Mouse (Mus musculus) midbrain, embryonic 16.5 days (tissue): ENCODE measurements around the gene Gm20518. TPM values are rescaled to one million over a fixed set of nuclear protein-coding genes. Genes with fewer than 3 reads are reported as not detected.
A peak's percentile ranks its signal among the peaks of the same experiment; 100 is the strongest.

Source experiments
- ATAC-seq: fragments of 200-750 bp; cut with Nextera tagmentation; 2 replicates; pipeline ENCODE4 v1.8.0; 2017; ENCODE audit warnings: moderate TSS enrichment
- H3K27ac ChIP-seq: fragments of 300-500 bp; sonication (generic); 2 replicates; pipeline ENCODE4 v1.5.1; 2014; ENCODE audit warnings: mild to moderate bottlenecking, low read length, mixed read lengths
- H3K27me3 ChIP-seq: fragments of 300-500 bp; sonication (generic); 2 replicates; pipeline ENCODE4 v1.6.1; 2014; ENCODE audit warnings: low read depth, low read length, mixed read lengths; ENCODE audit not compliant: control insufficient read depth, insufficient read depth
- H3K36me3 ChIP-seq: fragments of 300-500 bp; sonication (generic); 2 replicates; pipeline ENCODE4 v1.6.1; 2014; ENCODE audit warnings: mild to moderate bottlenecking, low read length, moderate library complexity, mixed read lengths; ENCODE audit not compliant: control insufficient read depth, insufficient read depth
- H3K4me1 ChIP-seq: fragments of 300-500 bp; sonication (generic); 2 replicates; pipeline ENCODE4 v1.6.1; 2014; ENCODE audit warnings: mild to moderate bottlenecking, low read length, mixed read lengths; ENCODE audit not compliant: control insufficient read depth, insufficient read depth
- H3K4me2 ChIP-seq: fragments of 300-500 bp; sonication (generic); 2 replicates; pipeline ENCODE4 v1.6.1; 2014; ENCODE audit warnings: mild to moderate bottlenecking, low read length, mixed read lengths
- H3K4me3 ChIP-seq: fragments of 300-500 bp; sonication (generic); 2 replicates; pipeline ENCODE4 v1.5.1; 2014; ENCODE audit warnings: low read depth, mild to moderate bottlenecking, low read length, moderate library complexity, mixed read lengths
- H3K9ac ChIP-seq: fragments of 300-500 bp; sonication (generic); 2 replicates; pipeline ENCODE4 v1.6.1; 2014; ENCODE audit warnings: low read depth, low read length, mixed read lengths
- H3K9me3 ChIP-seq: fragments of 300-500 bp; sonication (generic); replicated peaks from 2 replicates; pipeline ENCODE4 v1.6.1; 2014; ENCODE audit warnings: mild to moderate bottlenecking, low read length, mixed read lengths; ENCODE audit not compliant: control insufficient read depth, poor library complexity, severe bottlenecking
- WGBS: fragments of 180-500 bp; shearing (Covaris S2); extraction: QIAGEN DNeasy Blood & Tissue Kit; methylation state at CpG from one replicate; pipeline ENCODE4 v1.1.7; 2014; 5-methylcytosine and 5-hydroxymethylcytosine counted together
- polyA plus RNA-seq: library from polyadenylated mRNA; unstranded; fragments of >200 nt; fragmentation: Nextera tagmentation; extraction: Ambion mirVana; gene quantifications from 2 replicates; pipeline ENCODE4 v1.2.1, GENCODE M21; 2015

Gm20518 gene
- polyA plus RNA-seq, 1 experiment from 2014 or later: 0.49 TPM

DNA sequence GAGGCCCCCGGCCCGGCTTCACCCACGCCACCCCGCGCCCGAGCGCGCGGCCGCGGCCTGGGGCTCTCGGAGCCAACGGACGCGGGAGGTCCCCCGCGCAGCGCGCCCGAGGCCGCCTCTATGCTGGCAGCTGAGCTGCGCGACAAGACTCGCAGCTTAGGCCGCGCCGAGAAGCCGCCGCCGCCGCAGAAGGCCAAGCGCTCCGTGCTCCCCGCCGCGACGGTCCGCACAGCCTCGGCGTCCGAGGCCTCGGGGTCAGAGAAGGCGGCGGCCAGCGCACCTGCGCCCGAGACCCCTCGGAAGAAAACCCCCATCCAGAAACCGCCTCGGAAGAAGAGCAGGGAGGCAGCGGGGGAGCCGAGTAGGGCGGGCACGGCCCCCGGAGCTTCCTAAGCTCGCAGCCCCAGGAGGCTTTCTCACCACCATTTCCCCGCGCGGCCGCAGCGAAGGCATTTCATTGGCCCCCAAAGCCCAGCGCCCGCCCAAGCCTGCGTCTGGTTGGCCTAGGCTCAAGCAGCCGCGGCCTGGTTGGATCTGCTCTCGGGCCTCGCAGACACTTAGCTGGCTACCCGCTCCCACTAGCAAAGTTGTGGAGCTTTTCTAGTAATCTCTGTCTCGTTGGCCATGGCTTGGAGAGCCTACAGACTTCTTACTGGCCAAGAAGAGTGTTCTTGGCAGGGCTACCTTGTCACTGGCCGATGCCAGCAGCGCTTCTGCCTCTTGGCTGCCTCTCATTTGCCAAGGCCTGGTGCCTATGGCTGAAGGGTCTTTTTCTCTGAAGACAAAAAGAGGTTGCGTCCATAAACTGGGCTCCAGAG, 84.1 kb downstream of the Gm20518 start:
- Histone ChIP-seq H3K27ac (peak overlapping the region; percentile 93), H3K4me1 (peaks cover 39% of the 10 kb centered on the region), H3K9me3 (no peaks in the 10 kb centered on the region), H3K4me3 (peak overlapping the region; percentile 73), H3K9ac (peak overlapping the region; percentile 93), H3K36me3 (no peaks in the 10 kb centered on the region), H3K4me2 (peak overlapping the region; percentile 96), H3K27me3 (peaks cover 31% of the 10 kb centered on the region)
- peak; percentile 90 for ATAC-seq
- WGBS: 2% methylated on average over 68 of the region's 73 CpGs

GRCm38 (mm10) chr16:17806581-17807191, 84.8 kb downstream of the Gm20518 start:
- peak; percentile 40 for ATAC-seq
- peaks cover 41% of the 10 kb centered on the region for H3K4me1 ChIP-seq
- H3K36me3 ChIP-seq: no peaks in the 10 kb centered on the region
- H3K9me3 ChIP-seq: no peaks in the 10 kb centered on the region
- peak overlapping the region; percentile 93 for H3K9ac ChIP-seq
- H3K27me3 ChIP-seq: peaks cover 39% of the 10 kb centered on the region
- H3K4me2 ChIP-seq: peak overlapping the region; percentile 96
- H3K27ac ChIP-seq: peak overlapping the region; percentile 93
- H3K4me3 ChIP-seq: peak overlapping the region; percentile 73
- 2% methylated on average over 50 of the region's 50 CpGs for WGBS

- WGBS: 7% methylated on average over 7 of the region's 7 CpGs
- H3K36me3 ChIP-seq: no peaks in the 10 kb centered on the region
- no peak overlapping the region for H3K9ac ChIP-seq
- peaks cover 39% of the 10 kb centered on the region for H3K4me1 ChIP-seq
- H3K27ac ChIP-seq: no peak overlapping the region
- peaks cover 46% of the 10 kb centered on the region for H3K27me3 ChIP-seq
- H3K4me3 ChIP-seq: peak overlapping the region; percentile 25
- peak overlapping the region; percentile 49; the same call in 1 of the 2 replicates for H3K4me2 ChIP-seq
- H3K9me3 ChIP-seq: no peaks in the 10 kb centered on the region
- no peak for ATAC-seq
These were observed 86.5 kb downstream of the Gm20518 start for GRCm38 (mm10) chr16:17804982-17805381.

DNA sequence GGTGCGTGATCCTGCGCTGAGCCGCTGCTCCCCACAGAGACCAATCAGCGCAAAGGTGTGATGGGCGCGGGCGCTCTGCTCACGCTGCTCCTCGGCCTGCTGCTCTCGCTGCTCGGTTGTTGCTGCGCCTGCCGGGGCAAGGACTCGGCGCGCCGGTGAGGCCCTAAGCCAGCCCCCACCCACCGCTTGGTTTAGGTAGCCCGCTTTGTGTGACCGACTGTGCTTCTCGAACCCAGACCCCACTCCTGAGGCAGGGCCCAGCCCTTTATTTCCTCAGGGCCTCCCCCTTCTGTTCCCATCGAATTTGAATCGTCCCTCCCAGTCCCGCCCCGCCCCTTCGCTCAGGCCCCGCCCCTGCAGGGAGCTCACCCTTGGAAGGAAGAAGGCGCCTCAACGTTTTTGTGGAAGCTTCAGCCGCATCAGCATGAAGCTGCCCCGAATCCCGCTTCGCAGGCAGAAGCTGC, 87.0 kb downstream of the Gm20518 start:
- Histone ChIP-seq H3K4me2 (peak overlapping the region; percentile 49), H3K9me3 (no peaks in the 10 kb centered on the region), H3K4me3 (peak overlapping the region; percentile 25), H3K4me1 (peaks cover 34% of the 10 kb centered on the region), H3K36me3 (no peaks in the 10 kb centered on the region), H3K27ac (no peak overlapping the region), H3K9ac (peak overlapping the region; percentile 33), H3K27me3 (peaks cover 51% of the 10 kb centered on the region)
- 2% methylated on average over 32 of the region's 33 CpGs for WGBS
- no peak for ATAC-seq

GRCm38 (mm10) chr16:17803675-17804448, 87.6 kb downstream of the Gm20518 start:
- no peaks in the 10 kb centered on the region for H3K9me3 ChIP-seq
- peak overlapping the region; percentile 42 for H3K4me3 ChIP-seq
- peak overlapping the region; percentile 33 for H3K9ac ChIP-seq
- H3K4me1 ChIP-seq: peaks cover 33% of the 10 kb centered on the region
- no peak for ATAC-seq
- 5% methylated on average over 33 of the region's 33 CpGs for WGBS
- no peak overlapping the region for H3K27ac ChIP-seq
- H3K27me3 ChIP-seq: peaks cover 57% of the 10 kb centered on the region
- H3K4me2 ChIP-seq: peak overlapping the region; percentile 83
- H3K36me3 ChIP-seq: no peaks in the 10 kb centered on the region

- Histone ChIP-seq H3K4me2 (peak overlapping the region; percentile 83), H3K36me3 (no peaks in the 10 kb centered on the region), H3K9ac (peak overlapping the region; percentile 54; the same call in 1 of the 2 replicates), H3K4me3 (peak overlapping the region; percentile 42), H3K9me3 (no peaks in the 10 kb centered on the region), H3K27ac (no peak overlapping the region), H3K4me1 (peaks cover 36% of the 10 kb centered on the region), H3K27me3 (peaks cover 65% of the 10 kb centered on the region)
- 1% methylated on average over 83 of the region's 83 CpGs for WGBS
- ATAC-seq: no peak
These were observed 88.4 kb downstream of the Gm20518 start for GRCm38 (mm10) chr16:17802839-17803674.

DNA sequence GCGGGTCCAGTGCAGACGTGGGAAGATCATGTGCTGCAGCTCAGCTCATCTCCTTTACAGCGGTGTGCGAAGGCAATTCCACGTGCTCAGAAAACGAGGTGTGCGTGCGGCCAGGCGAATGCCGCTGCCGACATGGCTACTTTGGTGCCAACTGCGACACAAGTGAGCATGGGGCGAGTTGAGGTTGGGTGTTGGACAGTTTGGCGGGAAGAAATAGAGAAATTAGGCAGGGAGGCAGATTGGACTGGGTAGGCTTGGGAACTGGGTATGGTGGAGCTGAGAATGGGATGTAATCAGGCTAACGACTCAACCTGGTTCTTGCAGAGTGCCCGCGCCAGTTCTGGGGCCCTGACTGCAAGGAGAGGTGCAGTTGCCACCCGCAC, 89.0 kb downstream of the Gm20518 start:
- ATAC-seq: no peak
- Histone ChIP-seq H3K9me3 (no peaks in the 10 kb centered on the region), H3K27me3 (peaks cover 71% of the 10 kb centered on the region), H3K4me3 (peak overlapping the region; percentile 42), H3K9ac (peak overlapping the region; percentile 54; the same call in 1 of the 2 replicates), H3K4me1 (peaks cover 35% of the 10 kb centered on the region), H3K27ac (no peak overlapping the region), H3K36me3 (no peaks in the 10 kb centered on the region), H3K4me2 (peak overlapping the region; percentile 83)
- 4% methylated on average over 18 of the region's 18 CpGs for WGBS

DNA sequence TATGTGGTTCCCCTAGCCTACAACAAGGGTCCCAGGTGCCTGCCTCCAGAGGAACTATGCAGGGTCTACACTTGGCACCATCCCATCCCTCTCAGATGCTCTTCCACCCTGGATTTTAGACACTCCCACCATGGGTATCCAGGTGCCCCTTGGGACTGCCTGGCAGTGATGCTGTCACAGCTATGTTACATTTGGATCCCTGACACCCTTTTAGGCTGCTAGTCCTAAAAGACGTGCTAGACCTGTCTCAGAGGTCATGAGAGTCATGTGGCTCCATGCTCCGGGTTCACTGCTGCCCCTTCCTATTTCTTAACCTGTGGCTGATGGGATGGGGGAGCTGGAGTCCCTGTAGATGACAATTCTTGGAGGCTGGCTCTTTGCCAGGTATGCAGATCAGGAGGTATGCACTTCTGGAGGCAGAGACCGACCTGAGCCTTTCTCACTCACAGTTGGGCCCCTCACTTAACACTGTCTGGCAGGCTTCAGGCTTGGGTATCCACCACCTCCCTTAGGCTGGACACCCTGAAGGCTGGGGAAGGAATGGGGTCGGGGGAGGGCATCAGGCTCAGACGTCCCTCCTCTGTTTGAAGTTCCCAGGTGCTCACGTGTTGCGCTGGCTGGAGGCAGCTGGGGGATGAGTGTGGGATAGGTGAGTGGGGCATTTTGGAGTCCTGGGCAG, 89.6 kb downstream of the Gm20518 start:
- Histone ChIP-seq H3K4me3 (no peak overlapping the region), H3K9me3 (no peaks in the 10 kb centered on the region), H3K27ac (no peak overlapping the region), H3K4me2 (peak overlapping the region; percentile 83; the same call in 1 of the 2 replicates), H3K9ac (no peak overlapping the region), H3K27me3 (peaks cover 73% of the 10 kb centered on the region), H3K36me3 (no peaks in the 10 kb centered on the region), H3K4me1 (peaks cover 40% of the 10 kb centered on the region)
- 1% methylated on average over 7 of the region's 7 CpGs for WGBS
- ATAC-seq: no peak
